Mouse (Mus musculus): Measurements from ENCODE around the gene Coq2. TPM values are rescaled to one million over a fixed set of nuclear protein-coding genes. Genes with fewer than 3 reads are reported as not detected.

Gene Coq2
- polyA plus RNA-seq, 1 experiment from 2014 or later: 54.5 TPM

GRCm38 (mm10) chr5:100697398-100697797 is 22.5 kb upstream of the Coq2 start:
- no peaks in the 10 kb centered on the region for H3K4me1 ChIP-seq
- H3K9me3 ChIP-seq (replicated peaks): no peaks in the 10 kb centered on the region
- no peaks in the 10 kb centered on the region for H3K36me3 ChIP-seq
- no peak overlapping the region for H3K4me3 ChIP-seq (replicated peaks)
- no peak for ATAC-seq (ENCODE audit: insufficient number of reproducible peaks, low FRiP score, low TSS enrichment, low read depth)
- no peaks in the 10 kb centered on the region for H3K27me3 ChIP-seq
- H3K27ac ChIP-seq (replicated peaks): no peak overlapping the region
- no peak overlapping the region for H3K4me2 ChIP-seq (replicated peaks)
- H3K9ac ChIP-seq: no peak overlapping the region
- WGBS: 68% methylated on average over 2 of the region's 2 CpGs

DNA sequence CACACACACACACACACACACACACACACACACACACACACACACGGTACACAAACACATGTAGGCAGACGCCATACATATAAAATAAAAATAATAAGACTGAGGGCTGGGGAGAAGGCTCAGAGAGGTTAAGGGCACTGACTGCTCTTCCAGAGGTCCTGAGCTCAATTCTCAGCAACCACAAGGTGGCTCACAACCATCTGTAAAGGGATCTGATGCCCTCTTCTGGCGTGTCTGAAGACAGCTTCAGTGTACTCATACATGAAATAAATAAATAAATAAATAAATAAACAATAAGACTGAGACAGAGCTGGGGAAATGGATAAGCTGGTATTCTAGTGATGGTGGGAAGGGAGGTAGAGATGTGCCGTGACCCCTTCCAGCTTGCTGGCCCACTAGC is 10.7 kb upstream of the Coq2 start:
- H3K4me3 ChIP-seq (replicated peaks): no peak overlapping the region
- H3K27me3 ChIP-seq: no peaks in the 10 kb centered on the region
- no peak for ATAC-seq (ENCODE audit: insufficient number of reproducible peaks, low FRiP score, low TSS enrichment, low read depth)
- H3K27ac ChIP-seq (replicated peaks): no peak overlapping the region
- H3K9me3 ChIP-seq (replicated peaks): no peaks in the 10 kb centered on the region
- H3K4me2 ChIP-seq (replicated peaks): no peak overlapping the region
- WGBS: 67% methylated on average over 4 of the region's 4 CpGs
- no peak overlapping the region for H3K9ac ChIP-seq
- H3K36me3 ChIP-seq: no peaks in the 10 kb centered on the region
- H3K4me1 ChIP-seq: no peaks in the 10 kb centered on the region

- H3K27ac ChIP-seq (replicated peaks): no peak overlapping the region
- H3K9me3 ChIP-seq (replicated peaks): no peaks in the 10 kb centered on the region
- no peaks in the 10 kb centered on the region for H3K36me3 ChIP-seq
- ATAC-seq (ENCODE audit: insufficient number of reproducible peaks, low FRiP score, low TSS enrichment, low read depth): no peak
- no peak overlapping the region for H3K9ac ChIP-seq
- no peak overlapping the region for H3K4me3 ChIP-seq (replicated peaks)
- H3K4me2 ChIP-seq (replicated peaks): no peak overlapping the region
- H3K27me3 ChIP-seq: no peaks in the 10 kb centered on the region
- WGBS: 78% methylated on average over 6 of the region's 6 CpGs
- H3K4me1 ChIP-seq: no peaks in the 10 kb centered on the region
Measured at GRCm38 (mm10) chr5:100680542-100680933, 5.6 kb upstream of the Coq2 start.

DNA sequence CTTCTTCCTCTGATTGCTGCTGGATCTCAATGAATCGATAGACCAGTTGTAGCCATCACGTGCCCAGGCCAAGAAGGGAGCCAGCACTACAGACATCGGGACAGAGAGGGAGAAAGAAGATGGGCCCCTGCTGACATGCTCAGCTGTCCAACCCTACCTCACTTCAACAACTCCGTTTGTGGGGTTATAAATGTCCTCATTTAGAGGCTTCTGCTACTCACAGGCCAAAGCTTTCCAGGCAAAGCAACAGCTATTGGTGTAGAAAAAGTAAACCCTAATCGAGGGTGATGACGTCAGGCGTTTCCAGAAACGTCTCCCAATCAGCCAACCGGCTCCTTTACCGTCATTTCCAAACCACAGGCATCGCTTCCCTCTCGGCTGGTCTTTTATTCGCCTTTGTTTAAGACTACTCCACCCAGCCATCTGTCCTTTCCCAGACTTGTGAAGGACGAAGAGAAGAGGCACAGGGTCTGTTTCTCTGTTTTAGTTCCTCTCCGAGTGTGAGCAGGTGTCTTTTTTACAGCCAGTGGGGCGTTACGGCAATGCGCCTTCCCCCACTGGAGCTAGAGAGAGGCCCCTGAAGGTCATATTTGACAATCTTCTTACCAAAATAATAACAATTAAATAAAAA is 5.1 kb upstream of the Coq2 start:
- Histone ChIP-seq H3K9ac (no peak overlapping the region), H3K27me3 (no peaks in the 10 kb centered on the region), H3K4me2 (replicated peaks) (no peak overlapping the region), H3K27ac (replicated peaks) (no peak overlapping the region), H3K9me3 (replicated peaks) (no peaks in the 10 kb centered on the region), H3K4me1 (peaks cover 2% of the 10 kb centered on the region; the same call in 1 of the 2 replicates), H3K36me3 (no peaks in the 10 kb centered on the region), H3K4me3 (replicated peaks) (no peak overlapping the region)
- WGBS: 71% methylated on average over 18 of the region's 18 CpGs
- no peak for ATAC-seq (ENCODE audit: insufficient number of reproducible peaks, low FRiP score, low TSS enrichment, low read depth)

- peak; percentile 92 for ATAC-seq (ENCODE audit: insufficient number of reproducible peaks, low FRiP score, low TSS enrichment, low read depth)
- Histone ChIP-seq H3K9ac (peak overlapping the region; percentile 87), H3K9me3 (replicated peaks) (no peaks in the 10 kb centered on the region), H3K4me2 (replicated peaks) (peak overlapping the region; percentile 67), H3K4me1 (peaks cover 21% of the 10 kb centered on the region; the same call in 1 of the 2 replicates), H3K27ac (replicated peaks) (0 out of 2 replicates have a peak overlapping the region, but pooled peaks have one; percentile 65), H3K4me3 (replicated peaks) (peak overlapping the region; percentile 67), H3K27me3 (no peaks in the 10 kb centered on the region), H3K36me3 (no peaks in the 10 kb centered on the region)
- WGBS: under 1% methylated on average over 71 of the region's 71 CpGs
Measured at GRCm38 (mm10) chr5:100673745-100674486, 1.0 kb downstream of the Coq2 start.

DNA sequence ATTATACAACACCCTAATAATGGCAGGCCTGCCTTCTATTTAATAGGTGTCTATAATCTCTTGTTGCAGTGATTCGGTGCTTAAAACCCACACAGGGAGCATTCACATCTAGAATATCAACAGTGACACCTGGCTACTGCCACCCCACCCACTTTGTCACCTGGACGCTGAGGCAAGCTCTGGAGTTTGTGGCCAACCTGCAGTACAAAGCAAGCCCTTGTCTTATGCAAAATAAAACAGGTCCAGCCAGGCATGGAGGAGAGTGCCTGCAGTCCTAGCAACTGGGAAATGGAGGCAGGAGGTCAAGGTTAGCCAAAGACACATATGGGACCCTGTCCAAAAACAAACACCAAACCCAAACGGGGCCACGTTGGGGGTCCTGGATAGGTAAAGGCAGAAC is 2.5 kb downstream of the Coq2 start:
- no peaks in the 10 kb centered on the region for H3K36me3 ChIP-seq
- peaks cover 21% of the 10 kb centered on the region; the same call in 1 of the 2 replicates for H3K4me1 ChIP-seq
- no peak for ATAC-seq (ENCODE audit: insufficient number of reproducible peaks, low FRiP score, low TSS enrichment, low read depth)
- no peak overlapping the region for H3K27ac ChIP-seq (replicated peaks)
- H3K9ac ChIP-seq: no peak overlapping the region
- no peak overlapping the region for H3K4me3 ChIP-seq (replicated peaks)
- 81% methylated on average over 4 of the region's 4 CpGs for WGBS
- H3K4me2 ChIP-seq (replicated peaks): no peak overlapping the region
- H3K27me3 ChIP-seq: no peaks in the 10 kb centered on the region
- no peaks in the 10 kb centered on the region for H3K9me3 ChIP-seq (replicated peaks)

DNA sequence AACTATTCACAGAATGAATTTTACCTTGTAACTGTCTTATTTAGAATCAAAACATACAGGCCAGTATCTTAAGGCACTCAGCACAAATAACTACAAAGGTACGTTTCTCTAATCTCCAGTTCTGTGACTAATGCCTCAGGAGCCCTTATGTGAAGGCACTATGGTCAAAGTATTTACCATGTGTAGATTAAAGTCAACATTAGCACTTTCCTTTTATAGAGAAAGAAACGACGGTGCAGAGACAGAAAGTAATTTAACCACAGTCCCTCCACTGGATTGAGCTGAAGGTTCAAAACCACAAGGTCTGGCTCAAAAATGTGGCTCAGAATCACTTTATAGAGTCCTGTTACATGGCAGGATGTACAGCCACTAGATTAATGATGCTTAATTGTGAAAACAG is 3.0 kb downstream of the Coq2 start:
- H3K4me2 ChIP-seq (replicated peaks): no peak overlapping the region
- WGBS: 63% methylated on average over 3 of the region's 3 CpGs

GRCm38 (mm10) chr5:100671398-100671797 is 3.5 kb downstream of the Coq2 start:
- Histone ChIP-seq H3K36me3 (peaks cover 2% of the 10 kb centered on the region; the same call in 1 of the 2 replicates), H3K27me3 (no peaks in the 10 kb centered on the region), H3K9ac (no peak overlapping the region), H3K4me2 (replicated peaks) (no peak overlapping the region), H3K4me1 (peaks cover 21% of the 10 kb centered on the region; the same call in 1 of the 2 replicates), H3K27ac (replicated peaks) (no peak overlapping the region), H3K4me3 (replicated peaks) (no peak overlapping the region), H3K9me3 (replicated peaks) (no peaks in the 10 kb centered on the region)
- no peak for ATAC-seq (ENCODE audit: insufficient number of reproducible peaks, low FRiP score, low TSS enrichment, low read depth)
- WGBS: 28% methylated on average over 5 of the region's 5 CpGs

More for the DNA sequence above, 3.0 kb downstream of the Coq2 start:
- Histone ChIP-seq H3K4me1 (peaks cover 21% of the 10 kb centered on the region; the same call in 1 of the 2 replicates), H3K36me3 (no peaks in the 10 kb centered on the region), H3K9ac (no peak overlapping the region), H3K4me3 (replicated peaks) (no peak overlapping the region), H3K27ac (replicated peaks) (no peak overlapping the region), H3K27me3 (no peaks in the 10 kb centered on the region), H3K9me3 (replicated peaks) (no peaks in the 10 kb centered on the region)
- ATAC-seq (ENCODE audit: insufficient number of reproducible peaks, low FRiP score, low TSS enrichment, low read depth): no peak

GRCm38 (mm10) chr5:100666965-100667364 is 8.0 kb downstream of the Coq2 start:
- Histone ChIP-seq H3K27me3 (no peaks in the 10 kb centered on the region), H3K4me1 (0 out of 2 replicates have a peak, but pooled peaks cover under 1% of the 10 kb centered on the region), H3K9me3 (replicated peaks) (no peaks in the 10 kb centered on the region), H3K4me2 (replicated peaks) (no peak overlapping the region), H3K4me3 (replicated peaks) (no peak overlapping the region), H3K36me3 (peaks cover 26% of the 10 kb centered on the region), H3K27ac (replicated peaks) (no peak overlapping the region), H3K9ac (no peak overlapping the region)
- ATAC-seq (ENCODE audit: insufficient number of reproducible peaks, low FRiP score, low TSS enrichment, low read depth): no peak
- WGBS: 73% methylated on average over 1 of the region's 1 CpGs

DNA sequence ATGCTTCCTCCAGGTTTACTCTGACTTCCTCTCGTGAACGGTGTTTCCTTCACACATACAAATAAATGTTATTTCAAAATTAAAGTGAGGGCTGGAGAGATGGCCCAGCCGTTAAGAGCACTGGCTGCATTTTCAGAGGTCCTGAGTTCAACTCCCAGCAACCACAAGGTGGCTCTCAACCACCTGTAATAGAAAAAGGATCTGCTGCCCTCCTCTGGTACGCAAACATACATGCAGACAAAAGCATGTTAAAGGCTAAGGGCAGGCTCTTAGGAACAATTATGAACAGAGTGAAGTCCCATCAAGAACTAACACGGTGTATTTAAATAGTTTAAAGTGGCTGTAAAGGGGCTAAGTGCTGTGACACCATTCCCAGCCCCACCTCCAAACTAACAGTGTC is 11.1 kb downstream of the Coq2 start:
- H3K9ac ChIP-seq: no peak overlapping the region
- no peak overlapping the region for H3K4me2 ChIP-seq (replicated peaks)
- H3K36me3 ChIP-seq: peaks cover 47% of the 10 kb centered on the region
- no peaks in the 10 kb centered on the region for H3K9me3 ChIP-seq (replicated peaks)
- no peak for ATAC-seq (ENCODE audit: insufficient number of reproducible peaks, low FRiP score, low TSS enrichment, low read depth)
- no peaks in the 10 kb centered on the region for H3K27me3 ChIP-seq
- 54% methylated on average over 5 of the region's 5 CpGs for WGBS
- H3K4me1 ChIP-seq: no peaks in the 10 kb centered on the region
- no peak overlapping the region for H3K4me3 ChIP-seq (replicated peaks)
- no peak overlapping the region for H3K27ac ChIP-seq (replicated peaks)

- no peak overlapping the region for H3K9ac ChIP-seq
- no peak overlapping the region for H3K4me3 ChIP-seq (replicated peaks)
- no peaks in the 10 kb centered on the region for H3K27me3 ChIP-seq
- no peak for ATAC-seq (ENCODE audit: insufficient number of reproducible peaks, low FRiP score, low TSS enrichment, low read depth)
- 97% methylated on average over 6 of the region's 6 CpGs for whole genome bisulfite sequencing
- H3K27ac ChIP-seq (replicated peaks): no peak overlapping the region
- no peaks in the 10 kb centered on the region for H3K4me1 ChIP-seq
- H3K9me3 ChIP-seq (replicated peaks): no peaks in the 10 kb centered on the region
- peaks cover 53% of the 10 kb centered on the region for H3K36me3 ChIP-seq
- H3K4me2 ChIP-seq (replicated peaks): no peak overlapping the region
Measured at GRCm38 (mm10) chr5:100663011-100663410, 11.9 kb downstream of the Coq2 start.

All from embryonic facial prominence, embryonic 15.5 days (tissue).